Mouse (Mus musculus) C2C12 (cell line): ENCODE measurements at regions not wholly inside any gene's neighbourhood (a gene's known extent, or its start where the extent isn't known, plus 50 kb on each side); places are given as distances from the start of the nearest gene placed in this dataset.

Experiments used
- H3K27me3 ChIP-seq: one replicate; pipeline ENCODE4 v1.6.1; 2011; ENCODE audit not compliant: control insufficient read depth, insufficient read depth, insufficient read length
- H3K36me3 ChIP-seq: one replicate; pipeline ENCODE4 v1.6.1; 2011; ENCODE audit not compliant: control insufficient read depth, insufficient read depth
- H3K4me3 ChIP-seq: one replicate; pipeline ENCODE4 v1.5.1; 2011; ENCODE audit warnings: mild to moderate bottlenecking, control low read depth; ENCODE audit not compliant: poor library complexity, insufficient read depth, severe bottlenecking
- H3K79me2 ChIP-seq: one replicate; pipeline ENCODE4 v1.6.1; 2011; ENCODE audit not compliant: control insufficient read depth, insufficient read depth
- H3K79me3 ChIP-seq: one replicate; pipeline ENCODE4 v1.6.1; 2011; ENCODE audit warnings: low read depth, control low read depth
- H3ac ChIP-seq: one replicate; pipeline ENCODE3; 2011; ENCODE audit warnings: low read depth; ENCODE audit not compliant: control insufficient read depth, insufficient read length
- CEBPB ChIP-seq: IDR thresholded peaks from one replicate; pipeline ENCODE4 v1.6.1; 2011; ENCODE audit warnings: low read depth, mild to moderate bottlenecking, control low read depth, moderate library complexity
- CTCF ChIP-seq: IDR thresholded peaks from one replicate; pipeline ENCODE4 v1.5.1; 2011; ENCODE audit not compliant: control insufficient read depth, insufficient read depth, insufficient read length
- FOSL1 ChIP-seq: IDR thresholded peaks from one replicate; pipeline ENCODE4 v1.8.0; 2011; ENCODE audit warnings: mild to moderate bottlenecking, low read length; ENCODE audit not compliant: poor library complexity, insufficient read depth, severe bottlenecking
- MAX ChIP-seq: IDR thresholded peaks from one replicate; pipeline ENCODE4 v1.6.1; 2011; ENCODE audit warnings: mild to moderate bottlenecking, control low read depth
- MYOD1 ChIP-seq: IDR thresholded peaks from one replicate; pipeline ENCODE4 v1.6.1; 2011; ENCODE audit warnings: low read depth; ENCODE audit not compliant: control insufficient read depth, insufficient read length
- MYOG ChIP-seq: IDR thresholded peaks from one replicate; pipeline ENCODE4 v1.6.1; 2011; ENCODE audit not compliant: control insufficient read depth, insufficient read length; ENCODE audit errors: extremely low read depth
- USF1 ChIP-seq: IDR thresholded peaks from one replicate; pipeline ENCODE4 v1.6.1; 2011; ENCODE audit warnings: low read depth, mild to moderate bottlenecking, control low read depth, moderate library complexity

- H3K79me3 ChIP-seq: no peaks in the 10 kb centered on the region
- no peaks in the 10 kb centered on the region for H3K27me3 ChIP-seq
- H3K4me3 ChIP-seq: no peak overlapping the region
- no peak overlapping the region for H3ac ChIP-seq
- H3K36me3 ChIP-seq: no peaks in the 10 kb centered on the region
- no peak for TF ChIP-seq CTCF
- TF ChIP-seq USF1: no peak
- TF ChIP-seq FOSL1: no peak
- TF ChIP-seq MYOD1: no peak
- H3K79me2 ChIP-seq: no peaks in the 10 kb centered on the region
Measured at GRCm38 (mm10) chr1:190027536-190027935, 105.4 kb upstream of the Smyd2 start.

GRCm38 (mm10) chr1:190009466-190009865 lies 87.3 kb upstream of the Smyd2 start:
- Histone ChIP-seq H3ac (no peak overlapping the region), H3K79me2 (no peaks in the 10 kb centered on the region), H3K4me3 (no peak overlapping the region), H3K36me3 (no peaks in the 10 kb centered on the region), H3K27me3 (no peaks in the 10 kb centered on the region), H3K79me3 (no peaks in the 10 kb centered on the region)
- TF ChIP-seq FOSL1 (no peak), CEBPB (no peak), MAX (no peak), MYOD1 (no peak), CTCF (no peak), USF1 (no peak), MYOG (no peak)

- H3K4me3 ChIP-seq: no peak overlapping the region
- no peaks in the 10 kb centered on the region for H3K27me3 ChIP-seq
- TF ChIP-seq USF1: no peak
- TF ChIP-seq CEBPB: no peak
- TF ChIP-seq MAX: no peak
- TF ChIP-seq FOSL1: no peak
- no peak for TF ChIP-seq MYOG
- no peak for TF ChIP-seq CTCF
- TF ChIP-seq MYOD1: no peak
- no peaks in the 10 kb centered on the region for H3K79me3 ChIP-seq
- H3ac ChIP-seq: no peak overlapping the region
- H3K79me2 ChIP-seq: no peaks in the 10 kb centered on the region
- H3K36me3 ChIP-seq: no peaks in the 10 kb centered on the region
Measured at GRCm38 (mm10) chr1:190007271-190007670, 85.1 kb upstream of the Smyd2 start.

- Histone ChIP-seq H3ac (no peak overlapping the region), H3K79me3 (no peaks in the 10 kb centered on the region), H3K27me3 (no peaks in the 10 kb centered on the region), H3K79me2 (no peaks in the 10 kb centered on the region), H3K36me3 (no peaks in the 10 kb centered on the region), H3K4me3 (no peak overlapping the region)
- TF ChIP-seq MYOG (no peak), USF1 (no peak)
Measured at GRCm38 (mm10) chr1:190001084-190001483, 78.9 kb upstream of the Smyd2 start.

GRCm38 (mm10) chr1:189993706-189994105 lies 71.5 kb upstream of the Smyd2 start:
- no peak for TF ChIP-seq FOSL1
- TF ChIP-seq CTCF: no peak
- no peak for TF ChIP-seq MAX
- TF ChIP-seq MYOG: no peak
- no peak for TF ChIP-seq USF1
- TF ChIP-seq CEBPB: no peak
- TF ChIP-seq MYOD1: no peak
- H3ac ChIP-seq: no peak overlapping the region

GRCm38 (mm10) chr1:189993221-189993620 lies 71.1 kb upstream of the Smyd2 start:
- TF ChIP-seq MYOD1: no peak
- no peak for TF ChIP-seq CTCF
- TF ChIP-seq USF1: no peak
- TF ChIP-seq FOSL1: no peak
- TF ChIP-seq MAX: no peak
- TF ChIP-seq CEBPB: no peak
- no peak for TF ChIP-seq MYOG
- no peaks in the 10 kb centered on the region for H3K79me2 ChIP-seq

More at GRCm38 (mm10) chr1:189993706-189994105, 71.5 kb upstream of the Smyd2 start:
- H3K79me2 ChIP-seq: no peaks in the 10 kb centered on the region
- no peaks in the 10 kb centered on the region for H3K79me3 ChIP-seq
- H3K36me3 ChIP-seq: no peaks in the 10 kb centered on the region
- H3K4me3 ChIP-seq: no peak overlapping the region
- H3K27me3 ChIP-seq: peaks cover 27% of the 10 kb centered on the region

More at GRCm38 (mm10) chr1:189993221-189993620, 71.1 kb upstream of the Smyd2 start:
- H3K27me3 ChIP-seq: peaks cover 30% of the 10 kb centered on the region
- no peaks in the 10 kb centered on the region for H3K79me3 ChIP-seq
- H3ac ChIP-seq: no peak overlapping the region
- no peak overlapping the region for H3K4me3 ChIP-seq
- H3K36me3 ChIP-seq: no peaks in the 10 kb centered on the region
